In genomic region chr12:84186536-84186935, GRCm38 (mm10) we compare ENCODE assay signal across 9 mouse cellular contexts. TPM values are rescaled to one million over a fixed set of nuclear protein-coding genes. Genes with fewer than 3 reads are reported as not detected.
DNase-seq lines count a peak whose midpoint lies in the region; ATAC-seq and TF ChIP-seq lines count a peak whose summit lies in the region.
"Had no signal": no experiment of that assay in that cellular context is flagged by ENCODE, and none has a peak within 500 bp of the region (broad histone marks: within the 10 kb centered on the region; RNA-seq: fewer than 3 reads in every experiment).

No protein-coding gene starts in this region.

- peak overlapping the region; percentile 26; the same call in 1 of the 2 replicates for H3K4me2 ChIP-seq in heart, embryonic 16.5 days (ENCODE audit: low read depth, low read length)
- no peak overlapping the region for H3K4me2 ChIP-seq in midbrain, embryonic 15.5 days
- no peak overlapping the region for H3K4me2 ChIP-seq in midbrain, embryonic 13.5 days (replicated peaks)
- no peak overlapping the region for H3K4me2 ChIP-seq in stomach, embryonic 16.5 days (ENCODE audit: low read depth, low read length)

- no peak overlapping the region for H3K9ac ChIP-seq in heart, embryonic 16.5 days (ENCODE audit: low read length)
- no peak overlapping the region for H3K9ac ChIP-seq in midbrain, embryonic 15.5 days
- H3K9ac ChIP-seq in midbrain, embryonic 13.5 days (replicated peaks), result no peak overlapping the region
- H3K9ac ChIP-seq in stomach, embryonic 16.5 days (ENCODE audit: low read length), result no peak overlapping the region

- no peaks in the 10 kb centered on the region for H3K9me3 ChIP-seq in heart, embryonic 16.5 days (replicated peaks; ENCODE audit: control insufficient read depth, low read length)
- H3K9me3 ChIP-seq in midbrain, embryonic 15.5 days, result no peaks in the 10 kb centered on the region
- no peaks in the 10 kb centered on the region for H3K9me3 ChIP-seq in midbrain, embryonic 13.5 days
- H3K9me3 ChIP-seq in stomach, embryonic 16.5 days (replicated peaks; ENCODE audit: control insufficient read depth, low read length), result no peaks in the 10 kb centered on the region

- H3K4me3 ChIP-seq in cerebellum, adult 2 months (replicated peaks; ENCODE audit: insufficient read depth, low read depth, low read length), result no peak overlapping the region
- no peak overlapping the region for H3K4me3 ChIP-seq in heart, embryonic 16.5 days (ENCODE audit: low read length)
- H3K4me3 ChIP-seq in midbrain, embryonic 15.5 days, result no peak overlapping the region
- H3K4me3 ChIP-seq in midbrain, embryonic 13.5 days (replicated peaks), result no peak overlapping the region
- H3K4me3 ChIP-seq in stomach, embryonic 16.5 days (replicated peaks; ENCODE audit: low read length), result no peak overlapping the region

- TF ChIP-seq POLR2A in cerebellum, adult 2 months (IDR thresholded peaks at IDR 0.05; ENCODE audit: borderline replicate concordance, insufficient read depth, low read length), result no peak

- DNase-seq in cerebellum, adult 11-12 months, result peak; percentile 28
- DNase-seq in cerebellum, adult 2 months, result no peak
- DNase-seq in heart, postnatal 36 days, result no peak
- DNase-seq: thymus, postnatal 4 days had no signal

- no peak for ATAC-seq in heart, embryonic 16.5 days (replicated peaks; ENCODE audit: extremely low read depth, insufficient read depth, low FRiP score)
- no peak for ATAC-seq in midbrain, embryonic 15.5 days (replicated peaks)
- ATAC-seq in midbrain, embryonic 13.5 days, result no peak
- no peak for ATAC-seq in stomach, embryonic 16.5 days (ENCODE audit: insufficient read depth, low FRiP score)
- ATAC-seq in erythroblast, adult 5-6 weeks (replicated peaks; ENCODE audit: low FRiP score, poor library complexity, severe bottlenecking), result no peak

- no peak overlapping the region for H3K27ac ChIP-seq in cerebellum, adult 2 months (ENCODE audit: insufficient read depth, low read length)
- peak overlapping the region; percentile 77 for H3K27ac ChIP-seq in heart, embryonic 16.5 days (ENCODE audit: low read length)
- H3K27ac ChIP-seq in midbrain, embryonic 15.5 days, result 0 out of 2 replicates have a peak overlapping the region, but pooled peaks have one; percentile 20
- H3K27ac ChIP-seq in midbrain, embryonic 13.5 days, result no peak overlapping the region
- peak overlapping the region; percentile 76 for H3K27ac ChIP-seq in stomach, embryonic 16.5 days (ENCODE audit: low read length)

- no peaks in the 10 kb centered on the region for H3K36me3 ChIP-seq in heart, embryonic 16.5 days (ENCODE audit: control insufficient read depth, insufficient read depth)
- H3K36me3 ChIP-seq in midbrain, embryonic 15.5 days (replicated peaks), result no peaks in the 10 kb centered on the region
- H3K36me3 ChIP-seq in midbrain, embryonic 13.5 days, result no peaks in the 10 kb centered on the region
- no peaks in the 10 kb centered on the region for H3K36me3 ChIP-seq in stomach, embryonic 16.5 days (ENCODE audit: control insufficient read depth, insufficient read depth, low read length)

- H3K4me1 ChIP-seq in cerebellum, adult 2 months (ENCODE audit: control insufficient read depth, insufficient read depth, low read length), result peaks cover 41% of the 10 kb centered on the region
- peaks cover 74% of the 10 kb centered on the region for H3K4me1 ChIP-seq in heart, embryonic 16.5 days (ENCODE audit: control insufficient read depth, insufficient read depth, low read length)
- H3K4me1 ChIP-seq in midbrain, embryonic 15.5 days, result peaks cover 42% of the 10 kb centered on the region
- peaks cover 59% of the 10 kb centered on the region for H3K4me1 ChIP-seq in midbrain, embryonic 13.5 days (replicated peaks)
- peaks cover 66% of the 10 kb centered on the region for H3K4me1 ChIP-seq in stomach, embryonic 16.5 days (ENCODE audit: control insufficient read depth, insufficient read depth, low read length)

- TF ChIP-seq CTCF in cerebellum, adult 2 months (IDR thresholded peaks at IDR 0.05; ENCODE audit: borderline replicate concordance, insufficient read depth, low read depth, low read length), result no peak

- intact Hi-C loops in heart, postnatal 36 days (cut with DNase I), result no loop called here

- WGBS in cerebellum, adult 2 months, result 78% methylated on average over 3 of the region's 3 CpGs
- WGBS in heart, embryonic 16.5 days, result 69% methylated on average over 3 of the region's 3 CpGs
- WGBS in midbrain, embryonic 15.5 days, result 54% methylated on average over 3 of the region's 3 CpGs
- WGBS in midbrain, embryonic 13.5 days, result 60% methylated on average over 3 of the region's 3 CpGs
- 72% methylated on average over 3 of the region's 3 CpGs for WGBS in stomach, embryonic 16.5 days

- no peaks in the 10 kb centered on the region for H3K27me3 ChIP-seq in cerebellum, adult 2 months (ENCODE audit: control insufficient read depth, insufficient read depth, low read length)
- no peaks in the 10 kb centered on the region for H3K27me3 ChIP-seq in heart, embryonic 16.5 days (ENCODE audit: control insufficient read depth, insufficient read depth, low read length)
- H3K27me3 ChIP-seq in midbrain, embryonic 15.5 days (replicated peaks), result no peaks in the 10 kb centered on the region
- H3K27me3 ChIP-seq in midbrain, embryonic 13.5 days, result no peaks in the 10 kb centered on the region
- H3K27me3 ChIP-seq in stomach, embryonic 16.5 days (ENCODE audit: control insufficient read depth, insufficient read depth, low read length), result no peaks in the 10 kb centered on the region

RNA-seq across cellular contexts. Expression of gene Elmsan1, which starts 32.1 kb away (rescaled TPM):
- 8.4 and 9.7 TPM in 2 replicates for polyA plus RNA-seq in cerebellum, adult 2 months (2012; rRNA removed)
- polyA plus RNA-seq in heart, embryonic 16.5 days (2015; fragmentation: Nextera tagmentation; extraction: Ambion mirVana), result 7.1 and 7.5 TPM in 2 replicates
- total RNA-seq in heart, postnatal 36 days (2021), result 10 to 100 TPM; 15.6 to 15.9 TPM
- polyA plus RNA-seq in midbrain, embryonic 15.5 days (2015; fragmentation: Nextera tagmentation; extraction: Ambion mirVana), result 4.3 and 4.4 TPM in 2 replicates
- polyA plus RNA-seq in midbrain, embryonic 13.5 days (2015; fragmentation: Nextera tagmentation; extraction: Ambion mirVana), result 3.6 and 5.2 TPM in 2 replicates
- 8.7 and 9.4 TPM in 2 replicates for polyA plus RNA-seq in stomach, embryonic 16.5 days (2015; fragmentation: Nextera tagmentation; extraction: Ambion mirVana)
- total RNA-seq in erythroblast, adult 5-6 weeks (2015; ENCODE audit: low replicate concordance), result 5.4 and 12.7 TPM in 2 replicates
- total RNA-seq in erythroblast, adult 5-6 weeks (2017; ENCODE audit: low replicate concordance), result 8.0 and 11.4 TPM in 2 replicates

RNA-seq across cellular contexts. Expression of gene Pnma1, which starts 38.2 kb away (rescaled TPM):
- polyA plus RNA-seq in cerebellum, adult 2 months (2012; rRNA removed), result 0.68 and 0.84 TPM in 2 replicates
- polyA plus RNA-seq in heart, embryonic 16.5 days (2015; fragmentation: Nextera tagmentation; extraction: Ambion mirVana), result 0.59 and 0.60 TPM in 2 replicates
- under 1 TPM; 0.11 to 0.22 TPM for total RNA-seq in heart, postnatal 36 days (2021)
- 6.5 and 7.7 TPM in 2 replicates for polyA plus RNA-seq in midbrain, embryonic 15.5 days (2015; fragmentation: Nextera tagmentation; extraction: Ambion mirVana)
- polyA plus RNA-seq in midbrain, embryonic 13.5 days (2015; fragmentation: Nextera tagmentation; extraction: Ambion mirVana), result 5.5 and 6.5 TPM in 2 replicates
- polyA plus RNA-seq in stomach, embryonic 16.5 days (2015; fragmentation: Nextera tagmentation; extraction: Ambion mirVana), result 0.70 and 0.71 TPM in 2 replicates
- 1.5 and 4.4 TPM in 2 replicates for total RNA-seq in erythroblast, adult 5-6 weeks (2015; ENCODE audit: low replicate concordance)
- 1.0 and 4.5 TPM in 2 replicates for total RNA-seq in erythroblast, adult 5-6 weeks (2017; ENCODE audit: low replicate concordance)

Comparison
In these comparisons a context has a peak if more than half of its experiments do, and no peak if none do; other contexts are left out.
1. H3K27ac ChIP-seq: peak in heart, embryonic 16.5 days (single experiment), midbrain, embryonic 15.5 days (single experiment) and stomach, embryonic 16.5 days (single experiment); none in cerebellum, adult 2 months (single experiment) and midbrain, embryonic 13.5 days (single experiment).